Mouse (Mus musculus) thymus, postnatal 0 days (tissue): Measurements from ENCODE around the gene Map3k20. TPM values are rescaled to one million over a fixed set of nuclear protein-coding genes. Genes with fewer than 3 reads are reported as not detected.
A peak's percentile ranks its signal among the peaks of the same experiment; 100 is the strongest.

ENCODE experiments used
- DNase-seq: peaks from one replicate; pipeline ENCODE4 v3.0.0-alpha.2; 2015; ENCODE audit warnings: low spot score
- polyA plus RNA-seq: library from polyadenylated mRNA; unstranded; fragments of >200 nt; fragmentation: Nextera tagmentation; extraction: Ambion mirVana; gene quantifications from 2 replicates; pipeline ENCODE4 v1.2.1, GENCODE M21; 2015

Map3k20 gene
- polyA plus RNA-seq, 1 experiment from 2014 or later = 9.4 TPM

DNA sequence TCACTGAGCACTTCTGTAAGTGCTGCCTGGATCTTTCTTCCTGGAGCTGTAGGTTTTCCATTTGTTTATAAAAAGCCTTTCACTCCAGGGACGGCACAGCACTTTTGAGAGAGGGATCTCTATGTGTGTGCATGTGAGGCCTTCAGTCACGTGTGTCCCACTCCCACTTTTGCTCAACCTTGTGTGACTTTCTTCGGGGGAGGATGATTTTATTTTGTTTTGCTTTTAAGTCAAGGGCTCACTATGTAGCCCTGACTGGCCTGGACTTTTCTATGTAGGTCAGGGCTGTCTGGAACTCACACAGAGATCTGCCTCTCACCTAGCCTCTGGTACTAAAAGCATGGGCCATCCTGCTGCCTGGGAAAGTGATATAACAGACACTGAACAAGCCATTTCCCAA lies 88.6 kb downstream of the Map3k20 start:
- no peak for DNase-seq

- DNase-seq = no peak
Observed at GRCm38 (mm10) chr2:72375877-72376276, 90.4 kb downstream of the Map3k20 start.

- no peak for DNase-seq
Observed at GRCm38 (mm10) chr2:72376946-72377345, 91.5 kb downstream of the Map3k20 start.

GRCm38 (mm10) chr2:72379425-72379824 lies 94.0 kb downstream of the Map3k20 start:
- no peak for DNase-seq

DNA sequence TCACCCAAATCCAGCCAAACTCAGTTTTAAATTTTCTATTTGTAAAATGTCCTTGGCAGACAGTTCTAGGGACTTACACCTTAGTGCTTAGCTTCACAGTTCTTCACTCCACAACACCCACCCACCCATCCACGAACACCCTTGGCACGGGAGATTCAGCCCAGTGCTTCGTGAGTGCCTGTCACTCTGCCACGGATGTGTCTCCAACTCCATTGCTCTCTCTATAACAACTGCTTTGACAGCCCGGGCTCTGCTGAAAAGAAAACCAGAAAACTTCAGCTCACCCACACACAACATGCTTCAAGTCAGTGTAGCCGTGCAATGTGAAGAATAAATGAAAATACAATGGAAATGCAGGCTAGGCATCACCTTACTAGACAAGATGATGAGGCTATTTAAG lies 97.2 kb downstream of the Map3k20 start:
- DNase-seq = no peak

GRCm38 (mm10) chr2:72383321-72383720 lies 97.9 kb downstream of the Map3k20 start:
- no peak for DNase-seq

GRCm38 (mm10) chr2:72389411-72389810 lies 104.0 kb downstream of the Map3k20 start:
- DNase-seq = no peak

DNA sequence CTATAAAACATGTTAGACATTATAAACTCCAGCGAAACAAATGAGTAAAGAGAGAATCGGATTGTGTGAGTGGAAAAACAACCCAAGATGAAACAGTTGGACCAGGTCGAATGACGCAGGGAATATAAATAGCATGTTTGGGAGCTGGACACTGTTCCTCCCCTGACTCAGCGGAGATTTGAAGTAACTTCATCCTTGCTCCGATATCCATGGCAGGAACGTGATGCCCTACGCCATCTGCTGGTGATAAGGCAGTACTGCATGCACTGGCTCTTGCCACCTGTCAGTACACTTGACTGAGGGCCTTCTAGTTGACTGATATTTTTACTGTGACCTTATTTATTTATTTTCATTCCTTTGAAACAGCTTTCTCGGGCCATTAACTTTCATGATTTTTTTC lies 104.5 kb downstream of the Map3k20 start:
- peak; percentile 84 for DNase-seq

DNA sequence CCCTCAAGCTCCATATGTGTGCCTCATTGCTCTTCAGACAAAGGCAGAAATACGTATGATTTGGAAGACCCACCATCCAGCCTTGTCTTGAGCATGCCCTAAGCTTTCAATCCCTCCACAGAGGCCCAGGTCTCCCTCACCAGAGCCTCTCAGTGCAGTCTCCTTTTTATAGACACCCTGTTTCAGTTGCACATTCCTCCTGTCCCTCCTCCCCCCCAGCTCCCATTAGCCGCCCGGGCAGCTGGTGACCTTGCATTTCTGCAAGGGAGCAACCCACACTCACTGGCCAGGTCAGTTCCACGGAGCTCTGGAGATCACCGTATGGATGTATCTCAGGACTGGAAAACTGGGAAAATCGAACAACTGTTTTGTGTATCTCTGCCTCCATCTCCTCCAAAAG lies 105.0 kb downstream of the Map3k20 start:
- no peak for DNase-seq

- no peak for DNase-seq
Observed at GRCm38 (mm10) chr2:72391024-72391423, 105.6 kb downstream of the Map3k20 start.

DNA sequence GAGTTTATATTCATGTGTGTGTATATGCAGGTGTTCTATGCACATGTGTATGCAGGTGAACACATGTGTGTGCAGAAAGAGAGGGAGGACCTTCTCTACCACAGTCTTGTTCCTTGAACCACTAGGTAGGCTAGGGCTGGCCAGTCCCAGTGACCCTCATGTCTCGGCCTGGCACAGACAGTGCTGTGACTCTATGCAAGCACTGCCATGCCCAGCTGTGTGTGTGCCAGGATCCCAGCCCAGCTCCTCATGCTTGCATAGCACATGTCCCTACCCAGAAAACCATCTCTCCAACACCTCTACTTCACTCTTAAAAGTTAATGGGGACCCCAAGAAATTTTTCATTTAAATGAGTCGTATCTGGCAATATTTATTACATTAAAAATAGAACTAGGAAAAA lies 106.3 kb downstream of the Map3k20 start:
- no peak for DNase-seq

- DNase-seq = no peak
Observed at GRCm38 (mm10) chr2:72392316-72392715, 106.9 kb downstream of the Map3k20 start.

DNA sequence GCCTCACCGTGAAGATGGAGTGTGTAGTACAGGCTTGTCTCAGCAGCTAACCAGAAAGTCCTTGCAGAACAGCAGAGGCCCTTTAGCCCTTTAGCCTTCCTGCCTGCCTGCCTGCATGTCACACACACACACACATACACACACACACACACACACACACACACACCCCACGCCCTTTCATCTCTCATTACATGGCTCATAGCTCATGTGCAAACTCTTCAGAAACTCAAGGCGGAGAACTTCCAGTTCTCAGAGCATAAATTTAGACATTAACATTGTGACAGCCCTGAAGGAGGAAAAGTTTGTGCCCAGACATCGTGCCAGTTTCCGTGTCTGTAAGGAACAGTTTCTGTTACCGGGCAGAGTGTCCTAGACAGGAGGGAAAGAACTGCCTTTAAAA lies 111.5 kb downstream of the Map3k20 start:
- DNase-seq = peak; percentile 53

- DNase-seq = peak; percentile 80
Observed at GRCm38 (mm10) chr2:72398227-72398626, 112.8 kb downstream of the Map3k20 start.

- DNase-seq = peak; percentile 90
Observed at GRCm38 (mm10) chr2:72399469-72400195, 114.2 kb downstream of the Map3k20 start.

DNA sequence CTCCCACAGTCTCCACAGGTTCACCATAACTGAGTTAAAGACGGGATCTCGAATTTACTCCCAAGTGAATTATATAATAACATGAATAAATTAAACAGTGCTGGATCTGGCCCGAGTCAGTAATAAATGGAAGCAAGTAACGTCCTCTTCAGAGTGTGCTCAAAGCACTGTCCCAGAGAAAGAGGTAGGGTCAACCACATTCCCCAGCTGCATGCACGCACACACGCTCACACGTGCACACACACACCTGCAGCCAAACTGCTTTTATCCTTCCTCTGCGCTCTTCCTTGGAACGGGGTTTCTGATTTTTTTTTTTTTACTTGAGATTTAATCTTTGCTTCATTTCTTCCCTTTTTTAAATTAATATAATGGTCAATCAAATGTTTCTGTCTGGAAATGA lies 115.9 kb downstream of the Map3k20 start:
- peak; percentile 65 for DNase-seq

- DNase-seq = peak; percentile 85
Observed at GRCm38 (mm10) chr2:72405621-72406555, 120.5 kb downstream of the Map3k20 start.

- peak; percentile 84 for DNase-seq
Observed at GRCm38 (mm10) chr2:72406701-72407100, 121.3 kb downstream of the Map3k20 start.

DNA sequence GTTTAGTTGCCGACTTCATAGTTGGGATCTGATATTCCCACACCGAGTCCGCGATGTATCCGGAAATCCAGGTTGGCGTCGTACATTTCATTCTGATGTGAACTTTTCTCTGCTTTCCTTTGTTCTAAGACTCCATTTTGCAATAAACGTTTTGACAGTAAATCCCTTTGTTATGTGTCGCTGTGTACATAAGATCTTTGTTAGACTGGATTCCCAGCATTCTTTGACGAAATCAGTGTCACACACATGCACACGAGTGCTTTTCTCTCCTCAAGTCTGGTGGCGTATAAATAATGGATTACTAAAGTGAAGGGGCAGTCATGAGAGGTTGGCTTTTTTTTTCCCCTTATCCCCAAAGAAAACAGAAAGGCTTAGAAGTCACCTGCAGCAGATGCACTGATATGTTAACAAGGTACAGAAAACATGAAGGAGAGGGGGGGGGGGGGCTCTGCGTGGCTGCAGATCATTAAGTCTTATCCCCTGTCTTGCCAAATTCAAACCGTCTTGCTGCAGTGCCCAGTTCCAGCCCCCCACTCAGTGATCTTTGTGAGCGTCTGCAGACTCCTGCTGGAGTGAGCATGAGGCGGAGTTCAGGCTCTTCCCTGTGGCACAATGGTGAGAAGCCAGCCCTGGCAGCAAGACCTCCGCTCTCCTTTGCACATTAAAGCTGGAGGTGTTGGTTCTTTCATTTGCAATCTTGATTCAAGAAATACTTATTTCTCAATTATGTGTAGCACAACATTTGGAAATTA lies 122.1 kb downstream of the Map3k20 start:
- DNase-seq = no peak

DNA sequence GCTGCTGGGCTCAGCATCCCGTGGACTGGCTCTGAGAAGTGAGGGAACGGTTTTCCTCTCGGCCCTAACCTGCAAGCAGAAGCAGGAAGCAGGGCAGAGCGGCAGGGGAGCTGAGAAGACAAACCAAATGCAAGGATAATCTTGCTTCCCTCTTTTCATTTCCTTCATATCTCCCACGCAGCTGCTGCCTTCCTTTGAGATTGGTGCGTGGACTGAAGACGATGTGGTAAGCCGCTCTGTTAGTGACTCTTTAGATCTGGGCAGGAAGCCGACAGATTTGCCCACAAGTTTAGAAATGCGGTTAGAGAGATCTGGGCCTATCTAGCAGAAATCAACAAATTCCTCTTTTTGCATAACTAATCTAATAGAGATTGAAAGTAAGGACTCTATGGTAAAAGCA lies 124.5 kb downstream of the Map3k20 start:
- peak; percentile 65 for DNase-seq

- DNase-seq = peak; percentile 89
Observed at GRCm38 (mm10) chr2:72412266-72412665, 126.8 kb downstream of the Map3k20 start.

DNA sequence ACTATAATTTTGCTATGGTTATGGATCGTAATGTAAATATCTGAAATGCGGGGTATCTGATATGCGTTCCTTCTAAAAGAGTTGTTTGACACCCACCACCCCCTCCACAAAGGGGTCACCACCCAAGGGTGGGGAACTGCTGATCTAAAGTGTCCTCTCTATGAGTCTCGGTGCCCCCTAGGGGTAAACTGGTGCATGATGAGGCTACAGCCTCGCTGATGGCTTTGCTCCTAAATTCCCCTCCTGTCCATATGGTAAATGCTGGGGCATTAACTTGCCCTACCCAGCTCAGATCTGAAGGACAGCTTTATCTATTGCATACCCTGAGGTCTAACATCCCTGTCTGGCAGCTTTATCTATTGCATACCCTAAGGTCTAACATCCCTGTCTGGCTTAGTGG lies 130.0 kb downstream of the Map3k20 start:
- peak; percentile 54 for DNase-seq
